Mouse (Mus musculus): Measurements from ENCODE around the gene L3mbtl3. TPM values are rescaled to one million over a fixed set of nuclear protein-coding genes. Genes with fewer than 3 reads are reported as not detected.

The L3mbtl3 gene
- total and polyA plus RNA-seq, 3 experiments: 1.8 to 3.5 TPM; not detected in 1

DNA sequence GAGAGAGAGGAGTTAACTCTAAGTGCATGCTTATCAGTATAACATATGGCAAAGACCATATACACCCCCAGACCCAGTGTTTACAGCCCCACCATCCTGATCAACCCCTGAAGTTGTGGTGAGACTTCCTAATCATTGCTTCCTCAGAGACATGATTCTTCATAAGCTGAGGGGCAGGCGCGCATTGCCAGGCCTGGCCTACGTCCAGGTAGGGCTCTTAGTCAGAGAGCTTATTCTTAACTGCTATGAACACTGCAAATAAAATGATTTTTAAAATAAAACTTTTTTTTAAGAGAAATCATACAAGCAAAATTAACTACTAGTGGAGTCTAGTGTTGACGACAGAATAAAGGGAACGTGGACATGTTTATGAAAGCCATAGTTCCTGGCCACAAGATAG, 17.5 kb downstream of the L3mbtl3 start:
- H3K27ac ChIP-seq (ENCODE audit: control insufficient read depth, low read depth, low read length): no peak overlapping the region
- H3K9me3 ChIP-seq (replicated peaks; ENCODE audit: insufficient read depth, low read length): no peaks in the 10 kb centered on the region
- no peak for DNase-seq (ENCODE audit: low read depth, low spot score)
- H3K4me3 ChIP-seq (ENCODE audit: control insufficient read depth in 1 of 2, insufficient read depth in 1 of 2, low read depth in 2 of 2, low read length in 2 of 2): no peak overlapping the region
- TF ChIP-seq ETS1 (IDR thresholded peaks at IDR 0.05; ENCODE audit: low read depth, low read length) (no peak), NELFE (IDR thresholded peaks at IDR 0.05; ENCODE audit: low read depth, low read length) (no peak), POLR2AphosphoS2 (IDR thresholded peaks at IDR 0.05; ENCODE audit: low read length) (no peak), MAFK (IDR thresholded peaks at IDR 0.05; ENCODE audit: borderline replicate concordance, low read depth, low read length) (no peak), MYB (IDR thresholded peaks at IDR 0.05; ENCODE audit: low read depth, low read length) (no peak), MAX (IDR thresholded peaks at IDR 0.05; ENCODE audit: low read length) (no peak), MXI1 (IDR thresholded peaks at IDR 0.05; ENCODE audit: low read depth, low read length) (no peak), CHD2 (IDR thresholded peaks at IDR 0.05; ENCODE audit: low read length) (no peak), USF1 (IDR thresholded peaks at IDR 0.05; ENCODE audit: low read depth, low read length) (no peak), CTCF (IDR thresholded peaks at IDR 0.05 in 2 of 3, conservative IDR thresholded peaks at IDR 0.05 in 1 of 3; ENCODE audit: control insufficient read depth in 1 of 3, insufficient read depth in 1 of 3, low read depth in 2 of 3, low read length in 3 of 3, poor library complexity in 1 of 3, severe bottlenecking in 1 of 3) (no peak), GABPA (IDR thresholded peaks at IDR 0.05; ENCODE audit: low read depth, low read length) (no peak), MYC (IDR thresholded peaks at IDR 0.05; ENCODE audit: low read depth, low read length) (no peak), EP300 (IDR thresholded peaks at IDR 0.05; ENCODE audit: low read depth in 1 of 2, low read length in 2 of 2) (no peak), NRF1 (IDR thresholded peaks at IDR 0.05; ENCODE audit: insufficient read depth, low read depth, low read length, poor library complexity, severe bottlenecking) (no peak), RAD21 (IDR thresholded peaks at IDR 0.05; ENCODE audit: low read depth, low read length) (no peak), ZKSCAN1 (IDR thresholded peaks at IDR 0.05; ENCODE audit: low read depth, low read length) (no peak), ZMIZ1 (IDR thresholded peaks at IDR 0.05; ENCODE audit: low read depth, low read length) (no peak)
- no peaks in the 10 kb centered on the region for H3K27me3 ChIP-seq (ENCODE audit: control insufficient read depth in 1 of 2, insufficient read depth in 2 of 2, low read length in 2 of 2)
- no peaks in the 10 kb centered on the region for H3K79me2 ChIP-seq (ENCODE audit: control insufficient read depth, insufficient read depth, low read length, poor library complexity)
- peaks cover 0 to 8% of the 10 kb centered on the region in 2 experiments; a peak in 2 of 4 replicates for H3K4me1 ChIP-seq (ENCODE audit: control insufficient read depth in 1 of 2, insufficient read depth in 2 of 2, low read length in 2 of 2)
- H3K36me3 ChIP-seq (ENCODE audit: control insufficient read depth in 1 of 2, insufficient read depth in 2 of 2, low read length in 2 of 2): peaks cover 0 to 5% of the 10 kb centered on the region in 2 experiments; a peak in 2 of 4 replicates
- no peak overlapping the region for H3K9ac ChIP-seq (ENCODE audit: control insufficient read depth, low read depth, low read length, poor library complexity, severe bottlenecking)

DNA sequence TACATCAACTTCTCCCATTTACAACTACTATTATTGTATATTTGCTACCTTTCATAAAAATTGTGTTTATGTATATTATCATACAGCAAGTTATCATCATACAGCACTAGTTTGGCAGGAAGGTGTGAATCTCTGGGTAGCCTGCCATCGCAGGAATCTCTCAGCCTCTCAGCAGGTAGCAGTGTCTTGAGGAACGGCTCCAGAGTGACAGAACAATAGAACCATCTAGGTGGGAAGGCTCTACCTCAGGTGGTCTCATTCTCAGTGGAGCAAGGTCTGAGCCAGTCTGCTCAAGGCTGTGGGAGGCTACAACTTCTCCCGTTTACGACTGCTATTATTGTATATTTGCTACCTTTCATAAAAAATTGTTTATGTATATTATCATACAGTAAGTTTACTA, 22.0 kb downstream of the L3mbtl3 start:
- H3K27me3 ChIP-seq (ENCODE audit: control insufficient read depth in 1 of 2, insufficient read depth in 2 of 2, low read length in 2 of 2): no peaks in the 10 kb centered on the region
- H3K9me3 ChIP-seq (replicated peaks; ENCODE audit: insufficient read depth, low read length): no peaks in the 10 kb centered on the region
- H3K9ac ChIP-seq (ENCODE audit: control insufficient read depth, low read depth, low read length, poor library complexity, severe bottlenecking): no peak overlapping the region
- H3K4me3 ChIP-seq (ENCODE audit: control insufficient read depth in 1 of 2, insufficient read depth in 1 of 2, low read depth in 2 of 2, low read length in 2 of 2): no peak overlapping the region
- peaks cover 0 to 4% of the 10 kb centered on the region in 2 experiments; a peak in 2 of 4 replicates for H3K36me3 ChIP-seq (ENCODE audit: control insufficient read depth in 1 of 2, insufficient read depth in 2 of 2, low read length in 2 of 2)
- no peak for TF ChIP-seq RAD21 (IDR thresholded peaks at IDR 0.05; ENCODE audit: low read depth, low read length)
- TF ChIP-seq USF2 (IDR thresholded peaks at IDR 0.05; ENCODE audit: borderline replicate concordance in 1 of 2, insufficient read depth in 1 of 2, low read depth in 1 of 2, low read length in 2 of 2): no peak
- no peak for TF ChIP-seq MYB (IDR thresholded peaks at IDR 0.05; ENCODE audit: low read depth, low read length)
- no peak for TF ChIP-seq UBTF (IDR thresholded peaks at IDR 0.05; ENCODE audit: borderline replicate concordance, insufficient read depth, low read depth, low read length)
- TF ChIP-seq SMC3 (IDR thresholded peaks at IDR 0.05; ENCODE audit: low read depth, low read length): no peak
- no peak for TF ChIP-seq CHD2 (IDR thresholded peaks at IDR 0.05; ENCODE audit: low read length)
- TF ChIP-seq NELFE (IDR thresholded peaks at IDR 0.05; ENCODE audit: low read depth, low read length): no peak
- no peak overlapping the region for H3K27ac ChIP-seq (ENCODE audit: control insufficient read depth, low read depth, low read length)
- no peaks in the 10 kb centered on the region for H3K79me2 ChIP-seq (ENCODE audit: control insufficient read depth, insufficient read depth, low read length, poor library complexity)
- peaks cover 0 to 4% of the 10 kb centered on the region in 2 experiments; a peak in 2 of 4 replicates for H3K4me1 ChIP-seq (ENCODE audit: control insufficient read depth in 1 of 2, insufficient read depth in 2 of 2, low read length in 2 of 2)
- no peak for DNase-seq (ENCODE audit: low read depth, low spot score)

All from MEL (cell line).